Comparison of ENCODE assay signal across 8 mouse cellular contexts in the genomic region with DNA sequence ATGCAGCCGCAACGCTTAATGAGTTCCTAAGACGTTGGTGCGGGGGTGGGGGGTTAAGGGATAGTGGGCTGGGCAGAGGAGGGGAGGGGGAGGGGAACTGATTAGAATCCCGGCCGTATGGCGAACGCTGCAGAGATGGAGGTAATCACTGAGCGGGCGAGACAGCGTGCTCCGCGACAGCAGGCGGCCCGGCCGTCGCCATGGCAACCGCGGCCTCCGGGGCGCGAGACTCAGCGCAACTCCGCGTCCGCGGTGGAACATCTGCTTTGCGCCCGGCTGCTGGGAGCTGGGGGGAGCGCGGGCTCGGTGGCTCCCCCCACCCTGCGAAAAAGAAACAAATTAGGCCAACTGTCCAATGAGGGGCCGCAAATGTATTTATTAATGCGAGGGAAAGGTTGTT. TPM values are rescaled to one million over a fixed set of nuclear protein-coding genes. Genes with fewer than 3 reads are reported as not detected.
DNase-seq lines count a peak whose midpoint lies in the region; ATAC-seq lines count a peak whose summit lies in the region.

No protein-coding gene starts in this region.

- H3K36me3 ChIP-seq in hindbrain, embryonic 15.5 days, result no peaks in the 10 kb centered on the region

- H3K9me3 ChIP-seq in hindbrain, embryonic 15.5 days, result no peaks in the 10 kb centered on the region

- peaks cover 67% of the 10 kb centered on the region for H3K4me1 ChIP-seq in hindbrain, embryonic 15.5 days (replicated peaks)

- peak overlapping the region; percentile 39; the same call in 1 of the 2 replicates for H3K9ac ChIP-seq in hindbrain, embryonic 15.5 days

- WGBS in hindbrain, embryonic 15.5 days, result under 1% methylated on average over 35 of the region's 35 CpGs

- peak overlapping the region; percentile 29 for H3K4me3 ChIP-seq in hindbrain, embryonic 15.5 days

- H3K27me3 ChIP-seq in hindbrain, embryonic 15.5 days, result no peaks in the 10 kb centered on the region

- H3K27ac ChIP-seq in hindbrain, embryonic 15.5 days (replicated peaks), result peak overlapping the region; percentile 97

- peak overlapping the region; percentile 61 for H3K4me2 ChIP-seq in hindbrain, embryonic 15.5 days

- ATAC-seq in hindbrain, embryonic 15.5 days (ENCODE audit: low FRiP score, low read depth), result peak; percentile 92
- ATAC-seq in megakaryocyte, adult 5-6 weeks (ENCODE audit: poor library complexity, severe bottlenecking), result peak; percentile 54
- ATAC-seq in activated CD4-positive, CD25-positive, alpha-beta regulatory T cell, adult 4 months, result no peak

- DNase-seq in T-cell, adult 2 months (ENCODE audit: low spot score), result peak; percentile 46
- DNase-seq in cerebellum, postnatal 10 days, result peak; percentile 90 to 95
- DNase-seq in frontal cortex, postnatal 14 days (ENCODE audit: low spot score in 2 of 2), result peak; percentile 69 to 79
- DNase-seq in left cerebral cortex, adult 9 months (ENCODE audit: low spot score in 2 of 2), result peak; percentile 62 to 78
- peak; percentile 91 for DNase-seq in right cerebral cortex, postnatal 14 days

RNA-seq across cellular contexts. Expression of a gene that starts 26.1 kb away (rescaled TPM):
- 21.9 and 25.9 TPM in 2 replicates for polyA plus RNA-seq in hindbrain, embryonic 15.5 days (2015; fragmentation: Nextera tagmentation; extraction: Ambion mirVana)
- 2.0 and 4.2 TPM in 2 replicates for total RNA-seq in megakaryocyte, adult 5-6 weeks (2015)
- total RNA-seq in megakaryocyte, adult 5-6 weeks (2017), result 0.28 and 0.92 TPM in 2 replicates
- polyA plus RNA-seq in activated CD4-positive, CD25-positive, alpha-beta regulatory T cell, adult 4 months (2017; shearing (Covaris generic)), result not detected

RNA-seq across cellular contexts. Expression of a gene that starts 40.6 kb away (rescaled TPM):
- 81.6 and 82.8 TPM in 2 replicates for polyA plus RNA-seq in hindbrain, embryonic 15.5 days (2015; fragmentation: Nextera tagmentation; extraction: Ambion mirVana)
- total RNA-seq in megakaryocyte, adult 5-6 weeks (2015), result 17.5 and 21.1 TPM in 2 replicates
- total RNA-seq in megakaryocyte, adult 5-6 weeks (2017), result 23.9 and 37.3 TPM in 2 replicates
- polyA plus RNA-seq in activated CD4-positive, CD25-positive, alpha-beta regulatory T cell, adult 4 months (2017; shearing (Covaris generic)), result 10 to 100 TPM; 86.7 to 92.1 TPM

RNA-seq across cellular contexts. Expression of a gene that starts 46.0 kb away (rescaled TPM):
- polyA plus RNA-seq in hindbrain, embryonic 15.5 days (2015; fragmentation: Nextera tagmentation; extraction: Ambion mirVana), result 74.3 and 80.5 TPM in 2 replicates
- 30.0 and 32.6 TPM in 2 replicates for total RNA-seq in megakaryocyte, adult 5-6 weeks (2015)
- 30.2 and 31.1 TPM in 2 replicates for total RNA-seq in megakaryocyte, adult 5-6 weeks (2017)
- polyA plus RNA-seq in activated CD4-positive, CD25-positive, alpha-beta regulatory T cell, adult 4 months (2017; shearing (Covaris generic)), result 10 to 100 TPM; 19.7 to 22.1 TPM

RNA-seq across cellular contexts. Expression of a gene that starts 52.2 kb away (rescaled TPM):
- 0.35 and 0.41 TPM in 2 replicates for polyA plus RNA-seq in hindbrain, embryonic 15.5 days (2015; fragmentation: Nextera tagmentation; extraction: Ambion mirVana)
- 0.07 TPM in 1 of 2 replicates, not detected in the other for total RNA-seq in megakaryocyte, adult 5-6 weeks (2015)
- total RNA-seq in megakaryocyte, adult 5-6 weeks (2017), result 0.16 and 0.29 TPM in 2 replicates
- under 1 TPM in 1 of 2 experiments, not detected in 1; 0.15 TPM for polyA plus RNA-seq in activated CD4-positive, CD25-positive, alpha-beta regulatory T cell, adult 4 months (2017; shearing (Covaris generic))

Comparison
In these comparisons a context has a peak if more than half of its experiments do, and no peak if none do; other contexts are left out.
1. RNA of a gene that starts 26.1 kb away (polyA plus RNA-seq): 21.9 to 25.9 TPM in hindbrain, embryonic 15.5 days; not detected in activated CD4-positive, CD25-positive, alpha-beta regulatory T cell, adult 4 months; every median in the first group is over 10 times any median in the second.
2. Peak in every context shown above with its lines, with median percentiles within 50 percentile points of each other: DNase-seq.